Mouse (Mus musculus) small intestine, adult 2 months (tissue): Measurements from ENCODE around the gene Prr36.

ENCODE experiments used
- CTCF ChIP-seq: fragments of 200-500 bp; IDR thresholded peaks from 2 replicates; pipeline ENCODE4 v1.5.1; 2012; ENCODE audit warnings: low read depth, mild to moderate bottlenecking, control low read depth, inconsistent platforms, low read length, moderate library complexity, mixed read lengths; ENCODE audit not compliant: insufficient replicate concordance, insufficient read length; ENCODE audit errors: extremely low read depth
- POLR2A ChIP-seq: fragments of 200-500 bp; IDR thresholded peaks from 2 replicates; pipeline ENCODE4 v1.6.1; 2012; ENCODE audit warnings: low read depth, mild to moderate bottlenecking, control low read depth, inconsistent platforms, low read length, moderate library complexity

DNA sequence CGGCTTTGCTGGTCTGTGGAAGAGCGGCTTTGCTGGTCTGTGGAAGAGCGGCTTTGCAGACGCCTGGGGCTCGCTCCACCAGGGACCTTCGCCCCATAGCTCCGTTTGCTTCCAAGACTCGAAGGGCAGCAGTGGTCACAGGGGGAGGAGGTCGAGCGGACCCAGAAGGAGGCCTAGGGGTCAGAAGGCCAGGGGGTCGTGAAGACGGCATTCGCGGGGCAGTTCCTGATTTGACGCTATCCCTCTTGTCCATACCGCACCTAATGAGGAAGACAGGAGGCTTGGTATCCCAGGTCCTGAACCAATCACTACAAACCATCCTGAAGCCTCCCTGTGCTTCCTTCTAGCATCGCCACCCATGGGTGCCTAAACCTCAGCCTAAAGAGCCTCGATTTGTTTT lies 963 bp downstream of the Prr36 start:
- TF ChIP-seq CTCF: no peak
- no peak for TF ChIP-seq POLR2A
